Mouse (Mus musculus): ENCODE measurements around the gene Zfand5. TPM values are rescaled to one million over a fixed set of nuclear protein-coding genes. Genes with fewer than 3 reads are reported as not detected.

The Zfand5 gene
- polyA plus RNA-seq, 1 experiment from 2014 or later: 133 TPM

- WGBS: 27% methylated on average over 8 of the region's 8 CpGs
- Histone ChIP-seq H3K27ac (replicated peaks; ENCODE audit: low read depth, low read length) (peak overlapping the region; percentile 100), H3K4me3 (ENCODE audit: low read depth, low read length) (peak overlapping the region; percentile 96), H3K4me1 (ENCODE audit: control insufficient read depth, insufficient read depth, low read length) (peaks cover 5% of the 10 kb centered on the region; the same call in 1 of the 2 replicates), H3K4me2 (ENCODE audit: low read depth, low read length) (peak overlapping the region; percentile 66), H3K27me3 (replicated peaks; ENCODE audit: control insufficient read depth, insufficient read depth, low read length) (no peaks in the 10 kb centered on the region), H3K36me3 (ENCODE audit: control insufficient read depth, insufficient read depth, low read length) (0 out of 2 replicates have a peak, but pooled peaks cover under 1% of the 10 kb centered on the region), H3K9me3 (ENCODE audit: control insufficient read depth, low read length) (no peaks in the 10 kb centered on the region), H3K9ac (ENCODE audit: low read depth, low read length) (peak overlapping the region; percentile 100)
- DNase-seq (ENCODE audit: low spot score) (peak; percentile 15), ATAC-seq (ENCODE audit: low read depth) (no peak)
These were observed 892 bp upstream of the Zfand5 start for GRCm38 (mm10) chr19:21271186-21271585.

DNA sequence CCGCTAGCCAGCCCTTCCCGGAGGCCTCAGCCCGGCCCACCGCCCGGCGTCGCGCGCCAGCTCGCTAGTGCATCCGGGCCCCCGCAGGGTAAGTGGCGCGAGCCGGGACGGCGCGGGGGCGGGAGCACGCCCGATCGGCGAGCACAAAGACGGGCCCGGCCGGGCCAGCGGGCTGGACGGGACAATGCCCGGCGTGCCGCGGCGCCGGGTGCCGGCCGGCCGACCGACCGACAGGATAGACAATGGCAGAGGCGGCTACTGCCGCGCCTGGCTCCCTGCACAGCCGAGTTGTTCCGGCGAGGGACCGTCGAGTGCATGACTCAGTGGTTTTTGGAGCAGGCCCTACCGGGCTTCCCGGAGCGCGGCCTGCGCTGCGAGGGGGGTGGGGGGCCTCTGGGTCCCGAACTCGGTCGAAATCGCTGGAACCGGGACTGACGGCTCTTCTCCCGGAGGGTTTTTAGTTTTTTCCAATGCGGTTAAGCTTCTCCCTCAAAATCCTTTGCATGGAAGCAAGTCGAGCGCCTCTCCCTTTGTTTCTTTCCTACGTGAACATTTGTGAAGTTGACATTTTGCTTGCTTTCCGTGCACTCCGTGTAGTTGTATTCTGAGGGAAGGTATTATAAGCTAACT lies 692 bp downstream of the Zfand5 start:
- H3K4me3 ChIP-seq (ENCODE audit: low read depth, low read length): peak overlapping the region; percentile 96
- H3K27me3 ChIP-seq (replicated peaks; ENCODE audit: control insufficient read depth, insufficient read depth, low read length): no peaks in the 10 kb centered on the region
- peaks cover 8% of the 10 kb centered on the region; the same call in 1 of the 2 replicates for H3K4me1 ChIP-seq (ENCODE audit: control insufficient read depth, insufficient read depth, low read length)
- H3K9ac ChIP-seq (ENCODE audit: low read depth, low read length): peak overlapping the region; percentile 100
- no peaks in the 10 kb centered on the region for H3K9me3 ChIP-seq (ENCODE audit: control insufficient read depth, low read length)
- WGBS: under 1% methylated on average over 27 of the region's 66 CpGs
- DNase-seq (ENCODE audit: low spot score) (peak; percentile 73), ATAC-seq (ENCODE audit: low read depth) (peak; percentile 64)
- peak overlapping the region; percentile 67 for H3K4me2 ChIP-seq (ENCODE audit: low read depth, low read length)
- peak overlapping the region; percentile 100 for H3K27ac ChIP-seq (replicated peaks; ENCODE audit: low read depth, low read length)
- peaks cover 15% of the 10 kb centered on the region for H3K36me3 ChIP-seq (ENCODE audit: control insufficient read depth, insufficient read depth, low read length)

DNA sequence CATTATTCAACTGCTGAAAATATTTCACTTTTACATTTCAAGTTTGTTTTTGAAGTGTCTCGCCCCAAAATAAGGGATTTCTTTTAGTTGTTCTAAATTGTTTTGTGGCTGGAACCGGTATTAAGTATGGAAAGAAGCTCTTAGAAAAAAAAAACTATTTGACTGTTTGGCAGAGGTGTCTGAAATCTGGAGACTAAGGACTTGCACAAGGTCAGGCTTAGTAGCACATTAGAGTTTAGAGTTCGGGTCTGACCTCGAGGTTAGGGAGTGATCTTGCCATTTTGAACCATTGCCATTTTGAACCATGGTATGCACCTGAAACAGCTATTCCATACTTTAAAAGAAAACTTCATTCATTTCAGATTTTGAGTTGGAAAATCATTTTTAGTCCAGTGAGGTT lies 1.4 kb downstream of the Zfand5 start:
- WGBS: under 1% methylated on average over 4 of the region's 4 CpGs
- Histone ChIP-seq H3K4me1 (ENCODE audit: control insufficient read depth, insufficient read depth, low read length) (peaks cover 8% of the 10 kb centered on the region; the same call in 1 of the 2 replicates), H3K27ac (replicated peaks; ENCODE audit: low read depth, low read length) (peak overlapping the region; percentile 19; the same call in 1 of the 2 replicates), H3K4me2 (ENCODE audit: low read depth, low read length) (peak overlapping the region; percentile 67), H3K4me3 (ENCODE audit: low read depth, low read length) (peak overlapping the region; percentile 96), H3K36me3 (ENCODE audit: control insufficient read depth, insufficient read depth, low read length) (peaks cover 19% of the 10 kb centered on the region), H3K27me3 (replicated peaks; ENCODE audit: control insufficient read depth, insufficient read depth, low read length) (no peaks in the 10 kb centered on the region), H3K9ac (ENCODE audit: low read depth, low read length) (peak overlapping the region; percentile 100), H3K9me3 (ENCODE audit: control insufficient read depth, low read length) (no peaks in the 10 kb centered on the region)
- DNase-seq (ENCODE audit: low spot score) (no peak), ATAC-seq (ENCODE audit: low read depth) (no peak)

GRCm38 (mm10) chr19:21274181-21274591 lies 2.1 kb downstream of the Zfand5 start:
- H3K4me3 ChIP-seq (ENCODE audit: low read depth, low read length): peak overlapping the region; percentile 96
- H3K27ac ChIP-seq (replicated peaks; ENCODE audit: low read depth, low read length): peak overlapping the region; percentile 19; the same call in 1 of the 2 replicates
- WGBS: 3% methylated on average over 2 of the region's 2 CpGs
- H3K4me2 ChIP-seq (ENCODE audit: low read depth, low read length): peak overlapping the region; percentile 67
- peaks cover 8% of the 10 kb centered on the region; the same call in 1 of the 2 replicates for H3K4me1 ChIP-seq (ENCODE audit: control insufficient read depth, insufficient read depth, low read length)
- H3K36me3 ChIP-seq (ENCODE audit: control insufficient read depth, insufficient read depth, low read length): peaks cover 19% of the 10 kb centered on the region
- H3K27me3 ChIP-seq (replicated peaks; ENCODE audit: control insufficient read depth, insufficient read depth, low read length): no peaks in the 10 kb centered on the region
- peak overlapping the region; percentile 100 for H3K9ac ChIP-seq (ENCODE audit: low read depth, low read length)
- H3K9me3 ChIP-seq (ENCODE audit: control insufficient read depth, low read length): no peaks in the 10 kb centered on the region
- ATAC-seq (ENCODE audit: low read depth) (peak; percentile 2; the same call in 1 of the 2 replicates), DNase-seq (ENCODE audit: low spot score) (peak; percentile 94)

- no peaks in the 10 kb centered on the region for H3K27me3 ChIP-seq (replicated peaks; ENCODE audit: control insufficient read depth, insufficient read depth, low read length)
- H3K9me3 ChIP-seq (ENCODE audit: control insufficient read depth, low read length): no peaks in the 10 kb centered on the region
- peak overlapping the region; percentile 67 for H3K4me2 ChIP-seq (ENCODE audit: low read depth, low read length)
- no peak for DNase-seq (ENCODE audit: low spot score)
- ATAC-seq (ENCODE audit: low read depth): no peak
- H3K4me3 ChIP-seq (ENCODE audit: low read depth, low read length): peak overlapping the region; percentile 96
- peak overlapping the region; percentile 100 for H3K9ac ChIP-seq (ENCODE audit: low read depth, low read length)
- peak overlapping the region; percentile 19; the same call in 1 of the 2 replicates for H3K27ac ChIP-seq (replicated peaks; ENCODE audit: low read depth, low read length)
- WGBS: 26% methylated on average over 3 of the region's 3 CpGs
- peaks cover 23% of the 10 kb centered on the region for H3K36me3 ChIP-seq (ENCODE audit: control insufficient read depth, insufficient read depth, low read length)
- peaks cover 8% of the 10 kb centered on the region; the same call in 1 of the 2 replicates for H3K4me1 ChIP-seq (ENCODE audit: control insufficient read depth, insufficient read depth, low read length)
These were observed 2.6 kb downstream of the Zfand5 start for GRCm38 (mm10) chr19:21274714-21275113.

DNA sequence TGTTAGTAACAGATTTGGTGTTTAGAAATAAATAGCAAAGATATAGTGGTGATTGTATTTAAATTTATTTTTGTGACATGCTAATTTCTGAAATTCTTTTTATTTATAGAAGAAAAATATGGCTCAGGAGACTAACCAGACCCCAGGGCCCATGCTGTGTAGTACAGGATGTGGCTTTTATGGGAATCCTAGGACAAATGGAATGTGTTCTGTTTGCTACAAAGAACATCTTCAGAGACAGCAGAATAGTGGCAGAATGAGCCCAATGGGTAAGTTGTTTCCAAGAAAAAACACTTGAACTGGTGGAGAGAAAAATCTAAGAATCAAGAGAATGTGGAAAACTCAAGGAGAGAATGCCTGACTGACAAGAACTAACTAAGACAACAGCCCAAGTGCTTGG lies 4.2 kb downstream of the Zfand5 start:
- Histone ChIP-seq H3K36me3 (ENCODE audit: control insufficient read depth, insufficient read depth, low read length) (peaks cover 33% of the 10 kb centered on the region), H3K27me3 (replicated peaks; ENCODE audit: control insufficient read depth, insufficient read depth, low read length) (no peaks in the 10 kb centered on the region), H3K4me1 (ENCODE audit: control insufficient read depth, insufficient read depth, low read length) (peaks cover 5% of the 10 kb centered on the region; the same call in 1 of the 2 replicates), H3K4me3 (ENCODE audit: low read depth, low read length) (no peak overlapping the region), H3K4me2 (ENCODE audit: low read depth, low read length) (no peak overlapping the region), H3K9ac (ENCODE audit: low read depth, low read length) (no peak overlapping the region), H3K9me3 (ENCODE audit: control insufficient read depth, low read length) (no peaks in the 10 kb centered on the region), H3K27ac (replicated peaks; ENCODE audit: low read depth, low read length) (no peak overlapping the region)
- DNase-seq (ENCODE audit: low spot score): no peak
- ATAC-seq (ENCODE audit: low read depth): no peak

DNA sequence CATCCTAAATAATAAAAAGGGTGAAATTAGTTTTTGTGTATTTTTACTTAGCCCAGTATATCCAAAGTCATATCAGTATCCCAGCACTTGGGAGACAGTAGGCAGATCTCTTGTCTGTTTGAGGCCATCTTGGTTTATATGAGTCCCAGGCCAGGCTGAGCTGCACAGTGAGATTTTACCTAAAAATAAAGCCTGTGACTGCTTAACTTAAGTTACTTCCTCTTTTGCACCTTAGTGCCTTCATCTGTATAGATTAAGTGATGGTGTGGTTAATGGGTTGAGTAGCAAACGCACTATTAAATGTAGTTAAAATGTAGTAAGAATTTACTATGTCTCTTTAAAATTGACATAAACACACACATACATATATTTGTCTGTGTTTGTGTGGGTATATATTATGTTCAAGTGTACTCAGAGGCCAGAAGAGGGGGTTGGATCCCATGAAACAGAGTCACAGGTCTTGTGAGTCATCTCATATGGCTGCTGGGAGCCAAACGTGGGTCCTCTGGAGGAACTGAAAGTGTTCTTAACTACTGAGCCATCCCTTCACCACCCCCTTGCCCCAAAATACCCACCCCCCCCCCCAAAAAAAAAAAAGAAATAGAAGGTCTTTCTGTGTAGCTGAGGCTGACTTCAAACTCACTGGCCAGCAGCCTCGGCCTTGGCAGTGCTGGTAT lies 14.5 kb downstream of the Zfand5 start:
- 84% methylated on average over 3 of the region's 3 CpGs for WGBS
- no peak overlapping the region for H3K4me3 ChIP-seq (ENCODE audit: low read depth, low read length)
- ATAC-seq (ENCODE audit: low read depth) (no peak), DNase-seq (ENCODE audit: low spot score) (no peak)
- no peaks in the 10 kb centered on the region for H3K4me1 ChIP-seq (ENCODE audit: control insufficient read depth, insufficient read depth, low read length)
- no peak overlapping the region for H3K4me2 ChIP-seq (ENCODE audit: low read depth, low read length)
- no peaks in the 10 kb centered on the region for H3K27me3 ChIP-seq (replicated peaks; ENCODE audit: control insufficient read depth, insufficient read depth, low read length)
- H3K9me3 ChIP-seq (ENCODE audit: control insufficient read depth, low read length): peaks cover 20% of the 10 kb centered on the region; the same call in 1 of the 2 replicates
- H3K9ac ChIP-seq (ENCODE audit: low read depth, low read length): no peak overlapping the region
- no peak overlapping the region for H3K27ac ChIP-seq (replicated peaks; ENCODE audit: low read depth, low read length)
- peaks cover 24% of the 10 kb centered on the region for H3K36me3 ChIP-seq (ENCODE audit: control insufficient read depth, insufficient read depth, low read length)

- no peaks in the 10 kb centered on the region for H3K9me3 ChIP-seq (ENCODE audit: control insufficient read depth, low read length)
- H3K36me3 ChIP-seq (ENCODE audit: control insufficient read depth, insufficient read depth, low read length): no peaks in the 10 kb centered on the region
- H3K4me1 ChIP-seq (ENCODE audit: control insufficient read depth, insufficient read depth, low read length): no peaks in the 10 kb centered on the region
- no peaks in the 10 kb centered on the region for H3K27me3 ChIP-seq (replicated peaks; ENCODE audit: control insufficient read depth, insufficient read depth, low read length)
- DNase-seq (ENCODE audit: low spot score) (no peak), ATAC-seq (ENCODE audit: low read depth) (no peak)
- no peak overlapping the region for H3K4me2 ChIP-seq (ENCODE audit: low read depth, low read length)
- no peak overlapping the region for H3K9ac ChIP-seq (ENCODE audit: low read depth, low read length)
- no peak overlapping the region for H3K27ac ChIP-seq (replicated peaks; ENCODE audit: low read depth, low read length)
- 97% methylated on average over 4 of the region's 4 CpGs for WGBS
- H3K4me3 ChIP-seq (ENCODE audit: low read depth, low read length): no peak overlapping the region
These were observed 25.3 kb downstream of the Zfand5 start for GRCm38 (mm10) chr19:21297411-21297810.
